Mouse (Mus musculus): ENCODE results near the gene Cdon. TPM values are rescaled to one million over a fixed set of nuclear protein-coding genes. Genes with fewer than 3 reads are reported as not detected.

Cdon gene
- total RNA-seq (2014; rRNA removed) (9.6 and 13.7 TPM in 2 replicates), polyA plus RNA-seq (2015; fragmentation: Nextera tagmentation; extraction: Ambion mirVana) (0.94 and 1.3 TPM in 2 replicates)

GRCm38 (mm10) chr9:35420805-35421719 is at the start of gene Cdon:
Cdon (plus strand) TSS chr9:35421128.
- WGBS = 2% methylated on average over 79 of the region's 97 CpGs
- H3K4me1 ChIP-seq (ENCODE audit: insufficient read depth) = peaks cover 12% of the 10 kb centered on the region

GRCm38 (mm10) chr9:35372324-35373101 is 48.4 kb upstream of the Cdon start:
- DNase-seq (no peak), ATAC-seq (no peak)
- no peak overlapping the region for H3K4me3 ChIP-seq (ENCODE audit: low read depth, low read length)
- no peaks in the 10 kb centered on the region for H3K9me3 ChIP-seq (ENCODE audit: low read length)
- 35% methylated on average over 9 of the region's 9 CpGs for WGBS
- no peak overlapping the region for H3K9ac ChIP-seq
- H3K36me3 ChIP-seq (ENCODE audit: insufficient read depth) = no peaks in the 10 kb centered on the region
- no peak overlapping the region for H3K4me2 ChIP-seq (ENCODE audit: low read depth)
- no peaks in the 10 kb centered on the region for H3K4me1 ChIP-seq (ENCODE audit: insufficient read depth)
- no peak overlapping the region for H3K27ac ChIP-seq (ENCODE audit: low read depth, low read length)
- no peaks in the 10 kb centered on the region for H3K27me3 ChIP-seq (ENCODE audit: insufficient read depth, low read length)
- no peak for TF ChIP-seq CTCF (IDR thresholded peaks at IDR 0.05; ENCODE audit: low read depth)

More at GRCm38 (mm10) chr9:35420805-35421719, at the start of gene Cdon:
- DNase-seq (peak; percentile 93), ATAC-seq (peak; percentile 90)
- Histone ChIP-seq H3K36me3 (ENCODE audit: insufficient read depth) (no peaks in the 10 kb centered on the region), H3K4me3 (ENCODE audit: low read depth, low read length) (peak within 1 kb of the TSS; percentile 89), H3K9ac (peak within 1 kb of the TSS; percentile 91), H3K9me3 (ENCODE audit: low read length) (no peaks in the 10 kb centered on the region), H3K27me3 (ENCODE audit: insufficient read depth, low read length) (no peaks in the 10 kb centered on the region), H3K4me2 (ENCODE audit: low read depth) (peak within 1 kb of the TSS; percentile 70), H3K27ac (ENCODE audit: low read depth, low read length) (peak within 1 kb of the TSS; percentile 93)
- TF ChIP-seq CTCF (IDR thresholded peaks at IDR 0.05; ENCODE audit: low read depth) = no peak

GRCm38 (mm10) chr9:35377916-35378315 is 43.0 kb upstream of the Cdon start:
- no peaks in the 10 kb centered on the region for H3K36me3 ChIP-seq (ENCODE audit: insufficient read depth)
- H3K27ac ChIP-seq (ENCODE audit: low read depth, low read length) = no peak overlapping the region
- H3K4me3 ChIP-seq (ENCODE audit: low read depth, low read length) = no peak overlapping the region
- DNase-seq (no peak), ATAC-seq (no peak)
- H3K9ac ChIP-seq = no peak overlapping the region
- no peaks in the 10 kb centered on the region for H3K27me3 ChIP-seq (ENCODE audit: insufficient read depth, low read length)
- no peak for TF ChIP-seq CTCF (IDR thresholded peaks at IDR 0.05; ENCODE audit: low read depth)
- H3K9me3 ChIP-seq (ENCODE audit: low read length) = no peaks in the 10 kb centered on the region
- no peak overlapping the region for H3K4me2 ChIP-seq (ENCODE audit: low read depth)
- 88% methylated on average over 2 of the region's 2 CpGs for WGBS
- no peaks in the 10 kb centered on the region for H3K4me1 ChIP-seq (ENCODE audit: insufficient read depth)

- no peak for TF ChIP-seq CTCF (IDR thresholded peaks at IDR 0.05; ENCODE audit: low read depth)
- Histone ChIP-seq H3K4me2 (ENCODE audit: low read depth) (no peak overlapping the region), H3K36me3 (ENCODE audit: insufficient read depth) (no peaks in the 10 kb centered on the region), H3K4me1 (ENCODE audit: insufficient read depth) (no peaks in the 10 kb centered on the region), H3K9ac (no peak overlapping the region), H3K4me3 (ENCODE audit: low read depth, low read length) (no peak overlapping the region), H3K9me3 (ENCODE audit: low read length) (no peaks in the 10 kb centered on the region), H3K27ac (ENCODE audit: low read depth, low read length) (no peak overlapping the region), H3K27me3 (ENCODE audit: insufficient read depth, low read length) (no peaks in the 10 kb centered on the region)
- DNase-seq (no peak), ATAC-seq (no peak)
- 79% methylated on average over 3 of the region's 3 CpGs for WGBS
Measured at GRCm38 (mm10) chr9:35378991-35379390, 41.9 kb upstream of the Cdon start.

- no peak overlapping the region for H3K4me3 ChIP-seq (ENCODE audit: low read depth, low read length)
- H3K27ac ChIP-seq (ENCODE audit: low read depth, low read length) = no peak overlapping the region
- no peak for TF ChIP-seq CTCF (IDR thresholded peaks at IDR 0.05; ENCODE audit: low read depth)
- DNase-seq (peak; percentile 22), ATAC-seq (no peak)
- 15% methylated on average over 7 of the region's 7 CpGs for WGBS
- no peak overlapping the region for H3K9ac ChIP-seq
- H3K27me3 ChIP-seq (ENCODE audit: insufficient read depth, low read length) = no peaks in the 10 kb centered on the region
- H3K4me1 ChIP-seq (ENCODE audit: insufficient read depth) = no peaks in the 10 kb centered on the region
- H3K9me3 ChIP-seq (ENCODE audit: low read length) = no peaks in the 10 kb centered on the region
- no peak overlapping the region for H3K4me2 ChIP-seq (ENCODE audit: low read depth)
- no peaks in the 10 kb centered on the region for H3K36me3 ChIP-seq (ENCODE audit: insufficient read depth)
Measured at GRCm38 (mm10) chr9:35399896-35400295, 21.0 kb upstream of the Cdon start.

GRCm38 (mm10) chr9:35400398-35400797 is 20.5 kb upstream of the Cdon start:
- Histone ChIP-seq H3K4me2 (ENCODE audit: low read depth) (peak overlapping the region; percentile 13; the same call in 1 of the 2 replicates), H3K36me3 (ENCODE audit: insufficient read depth) (no peaks in the 10 kb centered on the region), H3K9me3 (ENCODE audit: low read length) (no peaks in the 10 kb centered on the region), H3K27me3 (ENCODE audit: insufficient read depth, low read length) (no peaks in the 10 kb centered on the region), H3K9ac (no peak overlapping the region), H3K4me1 (ENCODE audit: insufficient read depth) (no peaks in the 10 kb centered on the region), H3K4me3 (ENCODE audit: low read depth, low read length) (no peak overlapping the region), H3K27ac (ENCODE audit: low read depth, low read length) (no peak overlapping the region)
- DNase-seq (no peak), ATAC-seq (no peak)
- no peak for TF ChIP-seq CTCF (IDR thresholded peaks at IDR 0.05; ENCODE audit: low read depth)
- WGBS = 8% methylated on average over 7 of the region's 7 CpGs
